Mouse (Mus musculus) ES-Bruce4 (cell line): ENCODE results near the gene Rab12. TPM values are rescaled to one million over a fixed set of nuclear protein-coding genes. Genes with fewer than 3 reads are reported as not detected.
A peak's percentile ranks its signal among the peaks of the same experiment; 100 is the strongest.

ENCODE experiments used
- H3K27ac ChIP-seq: 2 replicates; pipeline ENCODE4 v1.5.1; 2012; ENCODE audit warnings: low read length, inconsistent platforms; ENCODE audit not compliant: insufficient read depth
- H3K27me3 ChIP-seq: 2 replicates; pipeline ENCODE4 v1.6.1; 2012; ENCODE audit warnings: mild to moderate bottlenecking, low read length, inconsistent platforms; ENCODE audit not compliant: control insufficient read depth, poor library complexity, insufficient read depth, severe bottlenecking
- H3K36me3 ChIP-seq: 2 replicates; pipeline ENCODE4 v1.6.1; 2012; ENCODE audit warnings: inconsistent platforms, mild to moderate bottlenecking, low read length, moderate library complexity; ENCODE audit not compliant: control insufficient read depth, poor library complexity, insufficient read depth, severe bottlenecking
- H3K4me1 ChIP-seq: one replicate; pipeline ENCODE4 v1.8.1; 2011; ENCODE audit warnings: low read length; ENCODE audit not compliant: control insufficient read depth, insufficient read depth
- H3K4me3 ChIP-seq: 2 replicates; pipeline ENCODE4 v1.5.1; 2011; ENCODE audit warnings: low read depth, mild to moderate bottlenecking, low read length
- H3K9ac ChIP-seq: 2 replicates; pipeline ENCODE4 v1.6.1; 2012; ENCODE audit warnings: low read depth, mild to moderate bottlenecking, inconsistent platforms; ENCODE audit not compliant: poor library complexity, severe bottlenecking
- H3K9me3 ChIP-seq: replicated peaks from 2 replicates; pipeline ENCODE4 v1.6.1; 2012; ENCODE audit warnings: mild to moderate bottlenecking, low read length, inconsistent platforms; ENCODE audit not compliant: control insufficient read depth, poor library complexity, insufficient read depth, severe bottlenecking
- CTCF ChIP-seq: IDR thresholded peaks from one replicate; pipeline ENCODE4 v1.8.1; 2011; ENCODE audit warnings: low read depth, low read length
- EP300 ChIP-seq: IDR thresholded peaks from 2 replicates; pipeline ENCODE4 v1.6.1; 2011; ENCODE audit warnings: low read depth, low read length; ENCODE audit not compliant: insufficient read depth
- POLR2A ChIP-seq: IDR thresholded peaks from one replicate; pipeline ENCODE4 v1.8.1; 2011; ENCODE audit warnings: low read length; ENCODE audit not compliant: insufficient read depth
- polyA plus RNA-seq: library from polyadenylated mRNA; stranded (reverse); fragments of >200 nt; gene quantifications from 2 replicates; pipeline ENCODE4 v1.2.4, GENCODE M21; 2011; ENCODE audit warnings: low read depth; ENCODE audit not compliant: missing spikeins, insufficient read depth, insufficient read length

Rab12 gene
- polyA plus RNA-seq, 1 experiment = 100 TPM

DNA sequence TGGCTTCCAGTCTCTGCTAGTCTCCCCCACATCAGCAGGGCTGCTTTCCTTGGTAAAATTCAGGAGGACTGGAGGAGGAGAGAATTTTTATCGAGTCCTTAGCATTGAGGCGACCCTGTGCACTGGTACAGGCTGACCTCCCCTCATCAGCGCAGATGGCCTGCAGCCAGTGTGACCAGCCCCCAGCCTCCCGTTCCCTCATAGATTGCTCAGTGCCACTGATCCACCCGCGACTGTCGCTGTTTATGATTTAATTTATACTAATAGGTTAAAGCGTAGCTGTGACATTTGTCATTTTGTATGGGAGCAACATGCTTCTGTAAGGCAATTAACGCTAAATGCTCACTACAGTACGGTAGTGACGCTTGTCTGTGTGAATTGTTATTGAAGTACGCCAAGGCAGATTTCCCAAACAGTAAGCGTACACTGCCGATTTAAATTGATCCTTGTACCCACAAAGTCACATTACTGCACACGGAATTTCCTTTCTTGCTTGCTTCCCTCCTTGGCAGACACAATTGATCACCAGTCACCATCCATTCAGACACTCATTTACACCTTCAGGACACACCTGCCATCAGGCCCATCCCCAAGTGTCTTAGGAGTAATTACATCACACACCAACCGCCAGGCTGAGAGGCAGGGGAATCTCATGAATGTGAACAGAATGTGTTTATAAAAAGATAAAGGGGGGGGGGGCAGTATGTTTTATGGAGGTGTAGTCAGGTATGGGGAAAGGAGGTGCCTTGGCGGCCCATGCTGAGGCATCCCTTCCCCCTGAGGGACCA is 38.8 kb downstream of the Rab12 start:
- H3K36me3 ChIP-seq = peaks cover 13% of the 10 kb centered on the region
- no peaks in the 10 kb centered on the region for H3K4me1 ChIP-seq
- peak overlapping the region; percentile 100 for H3K27ac ChIP-seq
- no peaks in the 10 kb centered on the region for H3K27me3 ChIP-seq
- peaks cover 18% of the 10 kb centered on the region for H3K9me3 ChIP-seq
- TF ChIP-seq CTCF (no peak), EP300 (peak; percentile 82), POLR2A (no peak)
- peak overlapping the region; percentile 86 for H3K4me3 ChIP-seq
- H3K9ac ChIP-seq = peak overlapping the region; percentile 94

DNA sequence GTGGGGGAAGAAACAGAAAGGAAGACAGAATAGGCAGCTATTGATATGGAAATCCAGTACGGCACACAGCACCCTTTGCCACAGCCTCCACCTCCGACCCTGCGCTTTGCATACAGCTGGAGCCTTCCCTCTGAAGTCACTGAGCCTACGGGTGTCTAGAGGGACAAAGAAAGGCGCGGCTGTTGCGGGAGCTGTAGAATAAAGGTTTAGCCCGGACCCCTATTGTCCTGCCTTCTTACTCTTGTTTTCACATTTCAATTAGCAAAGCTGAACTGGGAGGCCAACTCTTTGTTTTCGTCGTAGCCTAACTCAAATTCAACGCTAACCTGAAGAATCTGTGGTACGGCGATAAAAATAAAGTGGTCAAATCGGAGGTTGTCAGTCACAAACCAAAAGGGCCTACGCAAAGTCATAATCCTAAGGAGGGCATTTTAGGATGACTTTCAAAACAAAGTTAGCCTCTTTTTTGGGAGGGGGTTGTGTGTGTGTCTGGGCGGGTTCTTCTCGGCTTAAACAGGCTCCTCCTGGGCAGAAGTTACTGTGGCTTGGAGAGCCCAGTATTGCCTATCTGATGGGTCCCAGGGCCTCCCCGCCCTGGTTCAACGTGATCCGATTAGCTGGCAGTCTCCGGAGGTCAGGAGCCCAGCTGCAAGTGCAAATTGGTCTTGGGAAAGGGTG is 39.6 kb downstream of the Rab12 start:
- Histone ChIP-seq H3K9ac (peak overlapping the region; percentile 94), H3K27me3 (no peaks in the 10 kb centered on the region), H3K4me3 (peak overlapping the region; percentile 86)

DNA sequence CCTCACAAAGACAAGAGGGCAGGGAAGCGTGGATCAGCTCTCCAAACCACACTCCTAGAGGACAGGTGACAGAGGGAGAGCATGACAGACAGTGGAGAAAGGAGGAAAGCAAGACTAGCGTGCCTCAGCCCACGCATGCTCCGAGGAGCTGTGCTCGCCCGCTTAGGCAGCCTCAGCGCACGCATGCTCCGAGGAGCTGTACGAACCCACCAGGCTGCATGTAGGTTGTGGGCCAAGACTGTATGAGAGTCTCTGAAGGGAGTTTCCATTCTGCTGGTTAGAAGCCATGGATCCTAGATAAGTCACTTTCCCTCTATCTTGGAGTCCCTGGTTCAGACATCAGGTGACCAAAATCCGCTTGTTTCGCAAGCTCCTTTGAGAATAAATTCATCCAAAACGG is 40.2 kb downstream of the Rab12 start:
- H3K4me1 ChIP-seq = no peaks in the 10 kb centered on the region
- peak overlapping the region; percentile 46 for H3K4me3 ChIP-seq
- H3K9me3 ChIP-seq = peaks cover 31% of the 10 kb centered on the region
- TF ChIP-seq POLR2A = no peak
- 0 out of 2 replicates have a peak, but pooled peaks have one; percentile 32 for TF ChIP-seq EP300
- peaks cover 16% of the 10 kb centered on the region for H3K36me3 ChIP-seq
- no peaks in the 10 kb centered on the region for H3K27me3 ChIP-seq
- H3K9ac ChIP-seq = peak overlapping the region; percentile 51
- peak overlapping the region; percentile 91 for H3K27ac ChIP-seq

More for the DNA sequence above, 39.6 kb downstream of the Rab12 start:
- Histone ChIP-seq H3K9me3 (peaks cover 24% of the 10 kb centered on the region), H3K27ac (peak overlapping the region; percentile 100), H3K4me1 (no peaks in the 10 kb centered on the region), H3K36me3 (peaks cover 13% of the 10 kb centered on the region)
- no peak for TF ChIP-seq CTCF
- TF ChIP-seq EP300 = peak; percentile 100
- TF ChIP-seq POLR2A = no peak

DNA sequence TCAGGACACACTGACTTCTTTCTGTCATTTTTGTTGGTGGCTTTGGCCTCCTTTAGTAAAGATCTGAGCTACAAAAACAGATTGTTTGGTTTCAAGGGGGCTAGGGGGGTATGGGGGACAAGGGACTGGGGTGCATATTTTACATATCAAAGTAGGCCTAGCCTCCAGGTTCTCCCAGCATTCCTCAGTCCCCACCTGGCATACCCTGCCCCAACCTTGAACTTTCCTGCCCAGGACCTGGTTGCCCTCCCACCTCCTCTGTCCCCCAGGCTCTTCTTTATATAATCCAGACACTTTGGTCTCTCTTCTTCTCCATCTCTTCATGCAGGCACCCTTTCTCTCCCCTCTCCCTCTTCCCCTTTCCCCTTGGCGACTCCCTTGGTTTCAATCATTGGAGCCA is 46.3 kb downstream of the Rab12 start:
- Histone ChIP-seq H3K4me3 (no peak overlapping the region), H3K9me3 (peaks cover 40% of the 10 kb centered on the region), H3K27me3 (no peaks in the 10 kb centered on the region), H3K4me1 (peaks cover 4% of the 10 kb centered on the region), H3K9ac (peak overlapping the region; percentile 55; the same call in 1 of the 2 replicates), H3K36me3 (peaks cover 11% of the 10 kb centered on the region), H3K27ac (peak overlapping the region; percentile 89)
- TF ChIP-seq EP300 = peak; percentile 94
- no peak for TF ChIP-seq CTCF
- no peak for TF ChIP-seq POLR2A

DNA sequence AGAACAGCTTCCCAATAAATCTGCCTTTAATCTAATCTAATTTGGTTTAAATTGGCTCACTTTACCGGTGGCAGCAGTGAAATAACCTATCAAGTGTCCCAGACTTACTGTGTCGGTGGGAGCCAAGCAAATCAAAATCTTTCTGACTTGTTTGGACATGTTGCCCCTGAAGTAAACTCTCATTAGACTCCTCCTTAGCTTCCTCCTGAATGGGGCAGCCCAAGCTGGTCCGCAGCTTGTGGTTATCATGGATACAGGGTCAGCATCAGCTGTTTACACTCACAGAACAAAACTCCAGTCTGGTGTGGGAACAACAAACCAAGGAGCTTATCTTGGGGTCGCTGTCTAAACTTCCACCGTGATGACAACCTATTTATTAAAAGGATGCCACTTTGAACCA is 47.8 kb downstream of the Rab12 start:
- TF ChIP-seq POLR2A = no peak
- peak; percentile 70; the same call in 1 of the 2 replicates for TF ChIP-seq EP300
- TF ChIP-seq CTCF = no peak
- H3K36me3 ChIP-seq = peaks cover 5% of the 10 kb centered on the region
- H3K9me3 ChIP-seq = peaks cover 32% of the 10 kb centered on the region
- peak overlapping the region; percentile 55 for H3K9ac ChIP-seq
- peak overlapping the region; percentile 95 for H3K27ac ChIP-seq
- 0 out of 2 replicates have a peak overlapping the region, but pooled peaks have one; percentile 11 for H3K4me3 ChIP-seq
- H3K4me1 ChIP-seq = peaks cover 6% of the 10 kb centered on the region
- no peaks in the 10 kb centered on the region for H3K27me3 ChIP-seq
